Mouse (Mus musculus) embryonic facial prominence, embryonic 10.5 days (tissue): Measurements from ENCODE around the gene Cplx2. TPM values are rescaled to one million over a fixed set of nuclear protein-coding genes. Genes with fewer than 3 reads are reported as not detected.

ENCODE experiments used
- DNase-seq: peaks from one replicate; pipeline ENCODE4 v3.0.0-alpha.2; 2017; ENCODE audit warnings: low spot score
- H3K27ac ChIP-seq: fragments of 300-500 bp; sonication (generic); replicated peaks from 2 replicates; pipeline ENCODE4 v1.5.1; 2016; ENCODE audit warnings: mild to moderate bottlenecking
- H3K27me3 ChIP-seq: fragments of 300-500 bp; sonication (generic); replicated peaks from 2 replicates; pipeline ENCODE4 v1.6.1; 2016; ENCODE audit warnings: low read depth, mild to moderate bottlenecking; ENCODE audit not compliant: poor library complexity, severe bottlenecking
- H3K36me3 ChIP-seq: fragments of 300-500 bp; sonication (generic); replicated peaks from 2 replicates; pipeline ENCODE4 v1.6.1; 2016; ENCODE audit warnings: mild to moderate bottlenecking, moderate library complexity
- H3K4me1 ChIP-seq: fragments of 300-500 bp; sonication (generic); 2 replicates; pipeline ENCODE4 v1.6.1; 2016
- H3K4me3 ChIP-seq: fragments of 300-500 bp; sonication (generic); 2 replicates; pipeline ENCODE4 v1.5.1; 2016; ENCODE audit warnings: mild to moderate bottlenecking, moderate library complexity
- H3K9me3 ChIP-seq: fragments of 300-500 bp; sonication (generic); 2 replicates; pipeline ENCODE4 v1.6.1; 2016; ENCODE audit warnings: mild to moderate bottlenecking
- WGBS: fragments of 180-500 bp; shearing (Covaris S2); methylation state at CpG from one replicate; pipeline ENCODE4 v1.1.7; 2016; 5-methylcytosine and 5-hydroxymethylcytosine counted together
- polyA plus RNA-seq: library from polyadenylated mRNA; unstranded; fragments of >200 nt; fragmentation: Nextera tagmentation; extraction: Ambion mirVana; gene quantifications from 2 replicates; pipeline ENCODE4 v1.2.1, GENCODE M21; 2016

Cplx2 gene
- polyA plus RNA-seq, 1 experiment from 2014 or later = 6.9 TPM

DNA sequence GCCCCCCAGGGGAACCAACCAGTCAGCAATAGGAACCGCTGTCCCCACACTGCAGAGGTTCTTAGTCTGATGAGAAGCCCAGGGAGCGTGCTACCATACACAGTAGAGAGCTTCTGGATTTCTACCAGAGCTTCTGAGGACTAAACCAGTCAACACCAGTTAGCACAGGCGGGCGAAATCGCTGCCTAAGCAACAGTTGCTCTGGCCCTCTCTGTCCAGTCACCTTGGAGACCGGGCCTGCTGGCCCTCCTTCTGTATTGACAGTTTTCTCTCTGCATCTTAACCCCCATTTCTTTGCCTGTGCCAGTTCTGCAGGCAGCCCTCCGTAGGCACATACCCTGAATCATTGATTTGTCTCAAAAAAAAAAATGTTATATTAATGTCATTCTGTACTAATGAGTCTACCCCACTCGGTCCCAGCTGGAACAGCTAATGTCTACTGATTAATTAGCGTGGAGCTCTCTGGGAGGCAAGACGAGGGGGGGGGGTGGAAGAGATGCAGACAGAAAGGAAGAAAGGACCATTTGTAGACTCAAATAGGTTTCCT lies 47.7 kb downstream of the Cplx2 start:
- no peak for DNase-seq
- Histone ChIP-seq H3K27me3 (no peaks in the 10 kb centered on the region), H3K36me3 (no peaks in the 10 kb centered on the region), H3K27ac (no peak overlapping the region), H3K9me3 (peaks cover 6% of the 10 kb centered on the region; the same call in 1 of the 2 replicates), H3K4me3 (no peak overlapping the region), H3K4me1 (peaks cover 4% of the 10 kb centered on the region; the same call in 1 of the 2 replicates)
- WGBS = 80% methylated on average over 10 of the region's 10 CpGs

DNA sequence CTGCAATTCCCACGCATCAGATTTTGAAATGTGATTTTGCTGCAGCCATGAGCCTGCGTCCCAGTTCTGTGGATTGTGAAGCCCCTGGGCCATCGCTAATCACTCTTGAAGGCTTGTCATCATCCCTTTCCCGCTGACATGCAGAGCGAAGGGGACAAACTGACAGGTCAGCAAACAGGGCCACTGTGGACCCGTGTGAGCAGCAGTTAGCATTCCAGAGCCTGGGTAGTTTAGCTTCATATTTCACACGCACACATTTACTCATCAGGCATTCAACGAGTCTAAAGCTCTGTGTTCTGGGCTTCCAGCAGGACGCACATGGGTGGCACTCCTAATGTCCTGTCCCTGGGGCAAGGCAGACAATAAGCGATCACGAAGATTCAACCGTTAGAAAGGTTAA lies 49.1 kb downstream of the Cplx2 start:
- H3K4me3 ChIP-seq = no peak overlapping the region
- no peaks in the 10 kb centered on the region for H3K36me3 ChIP-seq
- no peak for DNase-seq
- 86% methylated on average over 12 of the region's 12 CpGs for WGBS
- peaks cover 6% of the 10 kb centered on the region; the same call in 1 of the 2 replicates for H3K9me3 ChIP-seq
- no peaks in the 10 kb centered on the region for H3K27me3 ChIP-seq
- H3K27ac ChIP-seq = no peak overlapping the region
- peaks cover 7% of the 10 kb centered on the region for H3K4me1 ChIP-seq

DNA sequence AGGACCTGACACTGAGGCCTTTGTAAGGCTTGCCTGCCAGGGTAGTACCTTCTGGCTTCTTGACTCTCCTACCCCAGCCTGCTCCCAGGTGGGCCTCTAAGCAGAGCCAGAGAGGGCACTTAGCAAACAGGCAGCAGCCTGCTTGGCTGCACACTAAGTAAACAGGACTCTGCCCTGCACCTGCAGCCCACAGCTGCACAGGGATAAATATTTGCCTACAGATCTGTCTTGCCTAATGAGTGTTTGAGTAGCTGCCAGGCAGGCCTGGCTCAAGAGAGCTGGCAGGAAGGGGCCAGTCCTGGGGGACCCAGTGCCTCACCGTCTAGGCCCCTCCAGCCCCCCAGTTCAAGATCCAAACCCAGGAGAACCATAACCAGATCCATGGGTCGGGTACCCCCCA lies 54.1 kb downstream of the Cplx2 start:
- WGBS = 64% methylated on average over 2 of the region's 2 CpGs

DNA sequence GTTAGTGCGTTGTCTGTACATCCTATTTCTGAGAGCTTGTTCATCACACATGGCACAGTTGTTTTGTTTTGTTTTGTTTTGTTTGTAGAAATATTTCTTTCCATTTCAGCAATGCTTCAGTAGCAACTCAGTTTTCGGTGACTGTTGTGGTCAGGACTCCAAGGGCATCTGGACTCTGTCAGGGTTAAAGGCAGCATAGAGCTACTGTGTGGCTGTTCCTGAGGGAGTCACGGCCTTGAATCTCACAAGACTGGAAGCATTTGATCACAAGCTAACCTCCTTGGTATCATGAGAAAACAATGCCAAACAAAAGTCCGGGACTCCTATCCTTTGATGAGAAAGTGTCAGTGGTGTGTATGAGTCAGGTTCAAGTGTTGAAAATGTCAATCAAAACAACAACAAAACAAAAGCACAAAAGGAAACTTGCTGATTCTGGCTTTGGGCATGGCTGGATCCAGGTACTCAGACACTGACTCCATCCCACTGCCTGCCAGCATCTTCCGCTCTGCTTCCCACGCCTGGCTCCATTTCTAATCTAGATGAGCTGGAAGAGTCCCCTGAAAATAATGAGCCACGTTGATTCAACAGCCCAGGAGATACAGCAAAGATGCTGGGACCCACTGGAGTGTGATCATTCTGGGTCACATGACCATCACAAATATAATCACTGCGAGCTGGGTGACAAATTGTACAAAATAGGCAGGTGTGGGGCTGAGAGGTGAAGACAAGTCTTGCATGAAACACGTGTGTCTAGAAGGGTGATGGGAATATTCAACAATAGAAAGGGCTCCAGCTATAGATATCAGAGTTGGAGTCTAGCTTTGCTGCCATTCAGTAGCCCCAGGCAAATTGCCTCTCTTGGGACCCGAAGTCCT lies 55.9 kb downstream of the Cplx2 start:
- Histone ChIP-seq H3K9me3 (peaks cover 6% of the 10 kb centered on the region; the same call in 1 of the 2 replicates), H3K4me1 (peaks cover 8% of the 10 kb centered on the region), H3K27ac (no peak overlapping the region), H3K4me3 (no peak overlapping the region), H3K36me3 (no peaks in the 10 kb centered on the region), H3K27me3 (no peaks in the 10 kb centered on the region)
- no peak for DNase-seq
- 78% methylated on average over 10 of the region's 10 CpGs for WGBS

More for the DNA sequence above, 54.1 kb downstream of the Cplx2 start:
- Histone ChIP-seq H3K27ac (0 out of 2 replicates have a peak overlapping the region, but pooled peaks have one; percentile 10), H3K27me3 (no peaks in the 10 kb centered on the region), H3K9me3 (peaks cover 6% of the 10 kb centered on the region; the same call in 1 of the 2 replicates), H3K4me1 (peaks cover 10% of the 10 kb centered on the region), H3K36me3 (no peaks in the 10 kb centered on the region), H3K4me3 (no peak overlapping the region)
- DNase-seq = peak; percentile 55

DNA sequence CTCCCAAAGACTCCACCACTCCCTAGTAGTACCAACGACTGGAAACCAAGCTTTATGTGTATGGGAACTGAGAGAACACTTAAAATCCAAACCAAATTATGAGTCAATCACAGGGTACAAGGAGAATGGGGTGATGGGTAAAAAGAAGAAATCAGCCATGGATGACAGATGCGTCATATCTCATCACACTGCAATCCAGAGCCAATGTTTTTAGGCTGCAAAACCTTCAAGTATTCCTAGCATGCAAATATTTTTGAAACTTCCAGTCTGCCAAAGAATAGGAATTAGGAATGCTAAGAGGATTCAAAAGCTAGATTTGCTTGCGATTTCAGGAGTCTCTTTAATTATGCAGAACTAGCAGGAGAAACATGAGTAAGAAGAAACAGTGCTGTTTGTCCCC lies 57.6 kb downstream of the Cplx2 start:
- H3K27ac ChIP-seq = no peak overlapping the region
- DNase-seq = no peak
- H3K27me3 ChIP-seq = no peaks in the 10 kb centered on the region
- no peak overlapping the region for H3K4me3 ChIP-seq
- peaks cover under 1% of the 10 kb centered on the region; the same call in 1 of the 2 replicates for H3K9me3 ChIP-seq
- no peaks in the 10 kb centered on the region for H3K36me3 ChIP-seq
- WGBS = 79% methylated on average over 3 of the region's 3 CpGs
- H3K4me1 ChIP-seq = peaks cover 8% of the 10 kb centered on the region

DNA sequence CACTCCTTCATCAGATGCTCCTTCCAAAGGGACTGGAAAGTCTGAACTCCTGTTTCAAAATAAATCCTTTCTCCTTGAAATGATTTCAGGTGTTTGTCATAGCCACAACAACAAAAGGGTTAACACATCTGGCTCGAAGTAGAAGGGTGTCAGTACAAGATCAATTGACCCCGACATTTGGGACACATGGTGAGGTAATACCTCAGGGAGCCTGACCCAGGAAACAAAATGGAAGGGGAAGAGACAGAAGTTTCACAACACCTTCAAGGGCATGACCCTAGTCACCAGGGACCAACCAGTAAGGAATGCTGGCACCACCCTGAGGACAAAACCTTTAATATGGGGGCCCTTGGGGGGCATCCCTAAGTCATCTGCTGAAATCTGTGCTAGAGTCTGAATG lies 58.9 kb downstream of the Cplx2 start:
- Histone ChIP-seq H3K27ac (no peak overlapping the region), H3K36me3 (no peaks in the 10 kb centered on the region), H3K9me3 (no peaks in the 10 kb centered on the region), H3K27me3 (no peaks in the 10 kb centered on the region), H3K4me3 (no peak overlapping the region), H3K4me1 (peaks cover 7% of the 10 kb centered on the region)
- WGBS = 57% methylated on average over 2 of the region's 2 CpGs
- DNase-seq = no peak

DNA sequence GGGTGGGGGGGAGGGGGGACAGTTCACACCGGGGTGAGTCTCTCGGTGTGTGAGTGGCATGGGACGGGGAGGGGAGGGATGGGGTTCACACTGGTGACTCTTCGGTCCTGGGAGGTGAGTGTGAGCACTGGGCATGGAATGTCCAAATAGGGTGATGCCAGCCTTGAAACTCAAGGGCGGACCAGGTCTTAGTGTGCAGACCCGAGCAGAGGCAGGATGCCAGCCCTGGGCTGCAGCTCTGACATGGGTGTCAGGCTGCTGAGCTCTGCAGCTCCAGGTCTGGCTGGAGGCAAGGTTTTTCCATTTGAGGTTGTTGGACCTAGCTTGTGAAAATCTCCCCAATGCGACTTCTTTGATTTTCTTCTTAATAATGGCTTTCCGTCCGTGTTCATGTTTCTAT lies 60.0 kb downstream of the Cplx2 start:
- Histone ChIP-seq H3K36me3 (no peaks in the 10 kb centered on the region), H3K9me3 (no peaks in the 10 kb centered on the region), H3K27ac (no peak overlapping the region), H3K4me3 (no peak overlapping the region), H3K4me1 (no peaks in the 10 kb centered on the region; the same call in 1 of the 2 replicates), H3K27me3 (no peaks in the 10 kb centered on the region)
- 87% methylated on average over 9 of the region's 9 CpGs for WGBS
- DNase-seq = no peak

Other genes with a start within 250 kb of the Cplx2 start
- not detected in 2 replicates for gene Hrh2, start 179.2 kb upstream of the Cplx2 start, polyA plus RNA-seq
- gene Thoc3, start 97.5 kb downstream of the Cplx2 start, polyA plus RNA-seq = 190 and 194 TPM in 2 replicates
- 20.4 and 21.0 TPM in 2 replicates for gene Simc1, start 132.4 kb downstream of the Cplx2 start, polyA plus RNA-seq
- 200 and 207 TPM in 2 replicates for gene 4833439L19Rik, start 194.1 kb downstream of the Cplx2 start, polyA plus RNA-seq
- 28.8 and 29.6 TPM in 2 replicates for gene Arl10, start 203.7 kb downstream of the Cplx2 start, polyA plus RNA-seq
- gene Nop16, start 218.7 kb downstream of the Cplx2 start, polyA plus RNA-seq = 112 and 117 TPM in 2 replicates
- gene Higd2a, start 218.9 kb downstream of the Cplx2 start, polyA plus RNA-seq = 144 and 154 TPM in 2 replicates
- gene Cltb, start 240.0 kb downstream of the Cplx2 start, polyA plus RNA-seq = 14.2 and 16.9 TPM in 2 replicates